In the genomic region with DNA sequence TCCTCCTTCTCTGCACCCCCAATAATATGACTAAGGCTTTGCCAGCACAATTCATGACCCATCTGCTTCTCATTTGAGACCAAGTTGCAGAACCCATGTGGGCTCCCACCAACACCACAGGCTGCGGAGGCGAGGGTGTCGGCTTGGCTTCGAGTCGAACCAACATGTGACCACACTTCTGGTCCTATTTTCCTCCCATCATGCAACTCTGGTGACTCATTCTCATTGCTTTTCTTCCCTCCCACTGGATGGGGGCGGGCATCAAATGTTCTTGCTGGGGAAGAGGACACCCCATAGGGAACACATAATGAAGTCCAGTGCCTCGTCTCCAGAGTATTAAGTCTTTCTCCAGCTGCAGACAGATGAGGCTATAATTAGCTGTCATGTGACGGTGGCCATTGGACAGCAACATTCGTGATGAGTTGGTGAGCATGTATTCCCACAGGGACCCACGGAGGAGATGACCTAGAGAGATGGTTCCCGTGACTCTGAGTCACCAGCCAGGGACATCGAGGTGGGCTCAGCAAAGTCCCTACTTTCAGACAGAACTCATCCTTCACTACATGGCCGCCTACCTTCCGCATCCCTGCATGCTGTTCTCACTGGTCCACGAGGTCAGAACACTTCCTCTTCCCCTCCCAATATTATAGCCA, we compare ENCODE assay signal across 9 mouse cellular contexts. TPM values are rescaled to one million over a fixed set of nuclear protein-coding genes. Genes with fewer than 3 reads are reported as not detected.
DNase-seq lines count a peak whose midpoint lies in the region; ATAC-seq lines count a peak whose summit lies in the region.
"Had no signal": no experiment of that assay in that cellular context is flagged by ENCODE, and none has a peak within 500 bp of the region (broad histone marks: within the 10 kb centered on the region; RNA-seq: fewer than 3 reads in every experiment).

No protein-coding gene starts in this region.

- H3K36me3 ChIP-seq in heart, embryonic 16.5 days (ENCODE audit: control insufficient read depth, insufficient read depth), result no peaks in the 10 kb centered on the region
- no peaks in the 10 kb centered on the region for H3K36me3 ChIP-seq in liver, embryonic 11.5 days (ENCODE audit: control insufficient read depth, insufficient read depth, low read length)
- H3K36me3 ChIP-seq in forebrain, embryonic 14.5 days (ENCODE audit: control insufficient read depth, insufficient read depth, low read length), result no peaks in the 10 kb centered on the region
- H3K36me3 ChIP-seq: forebrain, embryonic 12.5 days had no signal

- peak; percentile 89 for ATAC-seq in frontal cortex, adult (ENCODE audit: low TSS enrichment)
- peak; percentile 29; the same call in 1 of the 2 replicates for ATAC-seq in heart, embryonic 16.5 days (replicated peaks; ENCODE audit: extremely low read depth, insufficient read depth, low FRiP score)
- no peak for ATAC-seq in liver, embryonic 11.5 days (replicated peaks; ENCODE audit: low FRiP score)
- ATAC-seq in forebrain, embryonic 14.5 days, result no peak

- DNase-seq in 3T3-L1 (ENCODE audit: low read depth, low spot score) (peak; percentile 99), liver (no peak)
- peak; percentile 78 to 92 for DNase-seq in left cerebral cortex, adult 9 months (ENCODE audit: low spot score in 2 of 2)
- no peak for DNase-seq in liver, embryonic 11.5 days (ENCODE audit: low spot score)
- no peak for DNase-seq in forebrain, embryonic 14.5 days (ENCODE audit: low spot score)
- DNase-seq in adrenal gland, adult 2 months, result no peak

- H3K27ac ChIP-seq in heart, embryonic 16.5 days (ENCODE audit: low read length), result peak overlapping the region; percentile 71
- H3K27ac ChIP-seq in liver, embryonic 11.5 days (ENCODE audit: low read depth, low read length), result no peak overlapping the region
- H3K27ac ChIP-seq in forebrain, embryonic 14.5 days (ENCODE audit: low read depth, low read length), result no peak overlapping the region
- H3K27ac ChIP-seq: forebrain, embryonic 12.5 days had no signal

- H3K4me3 ChIP-seq in heart, embryonic 16.5 days (ENCODE audit: low read length), result no peak overlapping the region
- H3K4me3 ChIP-seq in liver, embryonic 11.5 days (ENCODE audit: low read depth, low read length), result no peak overlapping the region
- no peak overlapping the region for H3K4me3 ChIP-seq in forebrain, embryonic 14.5 days (ENCODE audit: low read depth, low read length)
- H3K4me3 ChIP-seq: forebrain, embryonic 12.5 days had no signal

- 64% methylated on average over 15 of the region's 15 CpGs for WGBS in heart, embryonic 16.5 days
- WGBS in liver, embryonic 11.5 days, result 80% methylated on average over 15 of the region's 15 CpGs
- 88% methylated on average over 15 of the region's 15 CpGs for WGBS in forebrain, embryonic 14.5 days

- H3K4me1 ChIP-seq in heart, embryonic 16.5 days (ENCODE audit: control insufficient read depth, insufficient read depth, low read length), result peaks cover 68% of the 10 kb centered on the region
- H3K4me1 ChIP-seq in liver, embryonic 11.5 days (replicated peaks; ENCODE audit: control insufficient read depth, insufficient read depth, low read length), result peaks cover 4% of the 10 kb centered on the region; the same call in 1 of the 2 replicates
- no peaks in the 10 kb centered on the region; the same call in 1 of the 2 replicates for H3K4me1 ChIP-seq in forebrain, embryonic 14.5 days (ENCODE audit: control insufficient read depth, insufficient read depth, low read length)

- H3K9me3 ChIP-seq in heart, embryonic 16.5 days (replicated peaks; ENCODE audit: control insufficient read depth, low read length), result no peaks in the 10 kb centered on the region
- H3K9me3 ChIP-seq in liver, embryonic 11.5 days (ENCODE audit: control insufficient read depth, low read length), result no peaks in the 10 kb centered on the region
- H3K9me3 ChIP-seq in forebrain, embryonic 14.5 days (replicated peaks; ENCODE audit: control insufficient read depth, low read length), result no peaks in the 10 kb centered on the region
- H3K9me3 ChIP-seq: forebrain, embryonic 12.5 days had no signal

- no peak overlapping the region for H3K9ac ChIP-seq in heart, embryonic 16.5 days (ENCODE audit: low read length)
- H3K9ac ChIP-seq in liver, embryonic 11.5 days (ENCODE audit: low read depth, low read length), result no peak overlapping the region
- no peak overlapping the region for H3K9ac ChIP-seq in forebrain, embryonic 14.5 days (ENCODE audit: low read length)
- H3K9ac ChIP-seq: forebrain, embryonic 12.5 days had no signal

- no peaks in the 10 kb centered on the region for H3K27me3 ChIP-seq in heart, embryonic 16.5 days (ENCODE audit: control insufficient read depth, insufficient read depth, low read length)
- H3K27me3 ChIP-seq in liver, embryonic 11.5 days (replicated peaks; ENCODE audit: control insufficient read depth, insufficient read depth, low read length), result no peaks in the 10 kb centered on the region
- no peaks in the 10 kb centered on the region for H3K27me3 ChIP-seq in forebrain, embryonic 14.5 days (replicated peaks; ENCODE audit: control insufficient read depth, insufficient read depth, low read length)
- H3K27me3 ChIP-seq: forebrain, embryonic 12.5 days had no signal

- H3K4me2 ChIP-seq in heart, embryonic 16.5 days (ENCODE audit: low read depth, low read length), result no peak overlapping the region
- no peak overlapping the region for H3K4me2 ChIP-seq in liver, embryonic 11.5 days
- no peak overlapping the region for H3K4me2 ChIP-seq in forebrain, embryonic 14.5 days (ENCODE audit: low read length)
- H3K4me2 ChIP-seq: forebrain, embryonic 12.5 days had no signal

RNA-seq across cellular contexts. Expression of a gene that starts 39.0 kb away (rescaled TPM):
- polyA plus RNA-seq in heart, embryonic 16.5 days (2015; fragmentation: Nextera tagmentation; extraction: Ambion mirVana), result 80.1 and 105 TPM in 2 replicates
- 12.2 and 13.1 TPM in 2 replicates for polyA plus RNA-seq in liver, embryonic 11.5 days (2014; fragmentation: Nextera tagmentation; extraction: Ambion mirVana)
- 19.1 and 27.1 TPM in 2 replicates for polyA plus RNA-seq in forebrain, embryonic 14.5 days (2014; fragmentation: Nextera tagmentation; extraction: Ambion mirVana)
- 100 to 1,000 TPM; 127 to 193 TPM for total RNA-seq in adrenal gland, adult 2 months (2021)
- polyA plus RNA-seq in adrenal gland, adult 2 months (2012; rRNA removed), result 114 and 115 TPM in 2 replicates

RNA-seq across cellular contexts. Expression of a gene that starts 39.0 kb away (rescaled TPM):
- polyA plus RNA-seq in heart, embryonic 16.5 days (2015; fragmentation: Nextera tagmentation; extraction: Ambion mirVana), result 213 and 274 TPM in 2 replicates
- 40.8 and 45.7 TPM in 2 replicates for polyA plus RNA-seq in liver, embryonic 11.5 days (2014; fragmentation: Nextera tagmentation; extraction: Ambion mirVana)
- polyA plus RNA-seq in forebrain, embryonic 14.5 days (2014; fragmentation: Nextera tagmentation; extraction: Ambion mirVana), result 77.9 and 91.4 TPM in 2 replicates
- total RNA-seq in adrenal gland, adult 2 months (2021), result 100 to 1,000 TPM; 260 to 455 TPM
- polyA plus RNA-seq in adrenal gland, adult 2 months (2012; rRNA removed), result 293 and 303 TPM in 2 replicates

Comparison
In these comparisons a context has a peak if more than half of its experiments do, and no peak if none do; other contexts are left out.
1. DNase-seq: peak in 3T3-L1 (single experiment) and left cerebral cortex, adult 9 months (2 of 2); none in liver, embryonic 11.5 days (single experiment), forebrain, embryonic 14.5 days (single experiment), liver (single experiment) and adrenal gland, adult 2 months (single experiment).
2. ATAC-seq: peak in frontal cortex, adult (single experiment) and heart, embryonic 16.5 days (single experiment); none in liver, embryonic 11.5 days (single experiment) and forebrain, embryonic 14.5 days (single experiment).